Mouse (Mus musculus) urinary bladder, adult 2 months (tissue): ENCODE measurements around the gene Il10. TPM values are rescaled to one million over a fixed set of nuclear protein-coding genes. Genes with fewer than 3 reads are reported as not detected.

Experiments
- polyA plus RNA-seq: library from polyadenylated mRNA; depleted of rRNA; stranded (reverse); fragments of >200 nt; gene quantifications from 2 replicates; pipeline ENCODE4 v1.2.3, GENCODE M21; 2012; rRNA removed

Il10 gene
- polyA plus RNA-seq, 1 experiment: 0.23 TPM

Other genes starting within 250 kb of the Il10 start
- 6.0 and 8.3 TPM in 2 replicates for gene Fcamr, start 218.9 kb upstream of the Il10 start, polyA plus RNA-seq
- 5.1 and 5.5 TPM in 2 replicates for gene Pigr, start 193.2 kb upstream of the Il10 start, polyA plus RNA-seq
- 0.52 and 1.0 TPM in 2 replicates for gene Fcmr, start 154.2 kb upstream of the Il10 start, polyA plus RNA-seq
- gene Il24, start 132.4 kb upstream of the Il10 start, polyA plus RNA-seq: not detected in 2 replicates
- gene Il20, start 108.4 kb upstream of the Il10 start, polyA plus RNA-seq: not detected in 2 replicates
- gene Il19, start 79.7 kb upstream of the Il10 start, polyA plus RNA-seq: 0.10 TPM in 1 of 2 replicates, not detected in the other
- gene Mapkapk2, start 78.0 kb downstream of the Il10 start, polyA plus RNA-seq: 77.4 and 86.8 TPM in 2 replicates
- 0.47 and 0.52 TPM in 2 replicates for gene Dyrk3, start 118.5 kb downstream of the Il10 start, polyA plus RNA-seq
- 39.3 and 45.1 TPM in 2 replicates for gene Eif2d, start 133.3 kb downstream of the Il10 start, polyA plus RNA-seq
- gene Rassf5, start 225.4 kb downstream of the Il10 start, polyA plus RNA-seq: 12.2 and 12.6 TPM in 2 replicates